Mouse (Mus musculus) urinary bladder, postnatal 4 days (tissue): ENCODE results near the gene Sept7.
"Not testable (repeated sequence)": the region's sequence is repeated elsewhere in the genome, so short reads cannot be mapped to it uniquely, and the experiment has no call there.

Experiments
- DNase-seq, 2 experiments: peaks; one replicate each; pipeline ENCODE4 v3.0.0; 2021 to 2022; ENCODE audit warnings: low spot score in 2 of 2

Gene Sept7

DNA sequence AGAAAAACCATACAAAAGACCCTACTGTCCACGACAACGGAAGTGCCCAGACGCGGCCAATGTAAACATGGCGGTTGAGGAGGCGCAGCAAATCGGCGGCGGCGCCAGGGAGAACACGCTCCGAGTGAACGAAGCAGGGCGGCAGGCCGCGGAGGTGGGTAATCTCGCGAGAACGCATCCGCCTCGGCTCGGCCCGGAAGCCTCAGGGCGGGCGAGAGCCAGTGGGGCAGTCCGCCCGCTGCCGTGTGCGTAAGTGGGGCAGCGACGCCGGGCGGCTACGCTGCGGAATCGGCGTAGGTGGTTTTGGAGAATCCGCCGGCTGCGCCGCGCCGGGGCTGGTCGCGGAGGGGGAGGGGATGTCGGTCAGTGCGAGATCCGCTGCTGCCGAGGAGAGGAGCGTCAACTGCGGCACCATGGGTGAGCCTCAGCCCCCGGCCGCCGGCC, at the start of gene Sept7:
TSS of gene Sept7 (plus strand) at position 157 of the 444 bp plus-strand sequence.
- peak; percentile 98 to 99 for DNase-seq

- DNase-seq, result no peak
Observed at GRCm38 (mm10) chr9:25208087-25208803, 44.0 kb upstream of the Sept7 start.

DNA sequence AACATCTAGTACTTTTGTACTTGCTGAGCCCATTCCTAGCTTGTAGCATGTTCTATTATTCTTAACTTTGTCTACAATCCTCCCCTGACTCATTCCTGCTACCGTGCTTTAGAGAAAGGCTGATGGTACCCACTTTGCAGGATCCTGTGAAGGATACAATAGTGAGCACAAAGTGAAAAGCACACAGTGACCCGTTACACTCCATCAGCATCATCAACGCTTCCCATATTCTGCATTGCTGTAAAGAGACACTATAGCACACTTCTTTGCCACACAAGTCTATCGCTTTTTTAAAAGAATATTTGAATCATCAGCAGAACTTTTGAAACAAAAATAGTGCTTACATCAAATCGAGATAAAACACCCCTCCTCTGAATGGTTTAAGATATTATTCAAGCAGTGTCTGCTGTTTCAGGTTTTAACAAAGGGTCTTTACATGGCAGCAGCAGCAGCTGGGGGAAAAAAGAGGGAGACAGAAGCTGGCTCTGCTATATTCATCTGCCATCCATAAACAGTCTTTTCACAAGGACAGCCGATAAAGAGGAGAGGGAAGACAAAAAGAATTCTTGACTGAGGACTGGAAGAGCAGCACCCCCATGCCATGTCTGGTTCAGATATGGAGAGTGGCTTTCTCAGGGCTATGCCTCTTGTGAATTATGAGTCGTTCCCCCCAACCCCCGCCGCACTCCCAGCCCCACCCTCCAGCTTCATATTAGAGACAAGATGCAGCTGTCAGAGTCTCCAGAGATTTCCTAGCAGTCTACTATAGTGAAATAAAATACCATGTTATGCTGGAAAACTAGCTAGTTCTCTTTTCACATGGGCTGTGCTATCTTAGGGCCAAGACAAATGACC, 39.7 kb upstream of the Sept7 start:
- DNase-seq, result no peak

DNA sequence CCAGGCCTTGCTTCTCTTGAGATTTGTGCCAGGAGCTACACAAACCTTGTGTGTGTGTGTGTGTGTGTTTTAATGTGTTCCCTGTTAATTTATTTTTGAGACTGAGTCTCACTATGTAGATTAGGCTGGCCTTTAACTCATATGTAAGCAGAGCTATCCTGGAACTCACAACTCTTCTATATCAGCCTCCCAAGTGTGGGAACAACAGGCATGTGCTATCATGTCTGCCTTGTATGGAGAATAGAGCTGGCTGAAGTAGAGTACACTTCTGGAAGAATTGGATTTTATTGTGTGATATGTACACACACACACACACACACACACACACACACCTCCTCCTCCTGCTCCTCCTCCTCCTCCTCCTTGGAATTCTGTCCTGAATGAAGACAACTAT, 39.1 kb upstream of the Sept7 start:
- DNase-seq, result no peak

DNA sequence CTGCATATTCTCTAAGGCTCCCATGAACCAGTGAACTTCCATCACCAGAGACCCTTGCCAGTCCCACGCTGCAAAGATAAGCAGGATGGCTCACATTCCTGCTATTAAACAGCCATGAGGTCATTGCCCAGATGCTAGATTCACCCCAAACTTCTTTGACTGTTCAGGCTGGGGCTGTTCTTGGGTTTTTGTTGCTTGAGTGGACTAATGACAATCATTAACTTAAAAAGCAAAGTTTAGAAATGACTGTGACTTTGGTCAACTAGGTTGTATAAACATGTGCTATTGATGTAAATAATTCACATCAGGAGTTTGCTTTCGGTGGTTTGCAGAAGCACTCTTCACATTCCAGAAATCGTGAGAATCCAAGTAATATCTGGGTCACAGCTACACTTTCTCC, 36.8 kb upstream of the Sept7 start:
- DNase-seq, result no peak

DNA sequence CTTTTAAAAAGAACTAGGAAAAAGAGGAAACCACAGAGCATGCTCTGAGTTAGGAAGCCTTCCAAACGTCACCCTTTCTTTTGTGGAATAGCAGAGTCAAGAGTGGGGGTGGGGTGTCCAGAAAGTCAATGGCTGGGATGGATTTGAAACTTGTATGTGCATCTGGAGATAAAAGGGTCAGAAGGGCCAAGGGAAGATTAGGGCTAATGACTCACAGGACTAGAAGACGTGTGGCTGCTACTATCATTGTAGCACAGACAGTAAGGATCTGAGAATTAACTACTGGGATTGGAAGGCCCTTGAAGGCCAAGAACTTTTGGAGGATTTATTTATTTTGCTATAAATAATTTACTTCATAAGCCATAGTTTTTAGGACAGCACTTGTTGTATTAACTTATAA, 36.0 kb upstream of the Sept7 start:
- no peak for DNase-seq

DNA sequence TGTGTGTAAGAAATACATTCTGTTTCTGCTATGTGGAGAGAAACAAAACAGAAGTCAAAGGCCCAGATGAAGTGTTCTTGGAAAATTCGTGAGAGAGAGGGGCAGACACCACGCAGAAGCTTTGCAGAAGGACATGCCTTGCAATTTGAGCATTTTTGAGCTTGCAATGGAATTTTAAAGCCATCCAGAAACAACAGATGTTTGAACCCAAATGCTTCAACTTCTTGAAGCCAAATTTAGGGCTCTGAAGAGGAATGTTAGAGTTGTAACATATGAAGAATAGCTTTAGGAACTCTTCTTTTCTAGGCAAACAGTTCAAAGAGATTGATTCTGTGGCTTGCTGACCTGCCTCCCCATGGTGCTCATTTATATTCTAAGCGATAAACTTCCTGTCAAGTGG, 33.3 kb upstream of the Sept7 start:
- no peak for DNase-seq

GRCm38 (mm10) chr9:25219882-25220281, 32.4 kb upstream of the Sept7 start:
- DNase-seq, result no peak

GRCm38 (mm10) chr9:25224959-25225358, 27.3 kb upstream of the Sept7 start:
- no peak for DNase-seq

- no peak for DNase-seq
Observed at GRCm38 (mm10) chr9:25229740-25230139, 22.5 kb upstream of the Sept7 start.

DNA sequence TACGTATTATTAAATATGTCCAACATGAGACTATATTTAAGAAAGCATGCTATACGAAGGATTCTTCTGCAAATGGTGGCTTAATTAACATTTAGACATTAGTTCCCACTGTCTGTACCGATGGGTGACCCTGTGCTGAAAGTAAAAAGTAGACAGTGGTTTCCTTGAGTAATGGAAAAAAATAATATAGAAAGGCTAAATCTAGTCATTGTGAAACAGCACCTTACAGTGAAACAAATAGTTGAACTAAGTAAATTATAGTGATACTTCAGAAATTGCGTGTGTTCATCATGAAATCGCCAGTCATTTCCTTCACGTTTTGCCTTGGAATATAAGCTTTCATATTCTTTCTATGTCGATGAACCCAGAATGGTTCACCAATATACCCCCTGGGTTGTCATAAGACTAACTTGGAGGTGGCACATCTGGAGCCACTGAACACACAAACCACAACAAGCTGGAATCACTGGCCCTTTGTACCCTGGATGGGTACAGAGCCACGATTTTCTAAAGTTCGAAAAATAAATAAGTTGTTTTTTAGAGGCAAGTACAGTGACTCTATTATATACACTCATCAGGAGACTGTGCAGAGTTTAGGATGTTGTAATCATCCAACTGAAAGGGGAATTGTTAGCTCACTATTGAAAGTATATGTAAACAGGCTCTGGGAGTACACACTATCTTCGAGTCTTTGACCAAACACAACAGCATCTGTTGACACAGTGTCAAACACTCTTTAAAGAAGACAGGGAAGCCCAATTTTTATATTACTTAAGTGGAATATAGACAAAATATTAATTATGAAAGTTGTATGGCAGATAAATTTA, 21.8 kb upstream of the Sept7 start:
- DNase-seq, result no peak

DNA sequence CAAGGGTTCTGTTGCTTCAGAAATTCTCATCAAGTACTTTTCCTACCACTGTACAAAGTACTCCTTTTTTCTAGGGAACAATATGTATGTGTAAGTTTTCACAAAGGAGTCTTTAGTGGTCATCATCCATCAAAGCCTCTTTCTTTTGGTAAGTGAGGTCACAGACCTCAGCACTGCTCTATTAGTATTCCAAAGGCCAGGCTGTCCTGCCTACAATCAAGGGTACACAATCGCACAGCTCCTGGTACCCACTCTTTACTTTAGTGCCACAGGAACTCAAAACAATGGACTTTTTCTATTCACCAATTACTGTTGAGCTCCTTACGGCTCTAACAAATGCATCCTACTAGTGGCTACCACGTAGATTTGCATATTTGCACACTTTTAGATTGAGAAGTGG, 11.2 kb upstream of the Sept7 start:
- DNase-seq, result no peak

DNA sequence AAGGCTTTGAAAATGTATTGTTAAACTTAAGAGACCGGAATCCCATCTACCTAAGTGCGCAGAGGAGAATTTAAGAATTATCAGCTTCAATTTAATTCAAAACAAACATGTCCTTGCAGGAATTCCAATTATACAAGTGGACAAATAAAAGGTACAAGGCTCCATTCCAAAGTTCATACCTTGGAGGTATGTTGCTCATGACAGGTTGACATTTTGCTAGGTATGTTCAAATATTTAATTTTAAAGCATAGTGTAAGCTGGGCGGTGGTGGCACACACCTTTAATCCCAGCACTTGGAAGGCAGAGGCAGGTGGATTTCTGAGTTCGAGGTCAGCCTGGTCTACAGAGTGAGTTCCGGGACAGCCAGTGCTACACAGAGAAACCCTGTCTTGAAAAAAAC, 10.5 kb upstream of the Sept7 start:
- DNase-seq, result not testable (repeated sequence)

GRCm38 (mm10) chr9:25242266-25242665, 10.0 kb upstream of the Sept7 start:
- DNase-seq, result no peak

DNA sequence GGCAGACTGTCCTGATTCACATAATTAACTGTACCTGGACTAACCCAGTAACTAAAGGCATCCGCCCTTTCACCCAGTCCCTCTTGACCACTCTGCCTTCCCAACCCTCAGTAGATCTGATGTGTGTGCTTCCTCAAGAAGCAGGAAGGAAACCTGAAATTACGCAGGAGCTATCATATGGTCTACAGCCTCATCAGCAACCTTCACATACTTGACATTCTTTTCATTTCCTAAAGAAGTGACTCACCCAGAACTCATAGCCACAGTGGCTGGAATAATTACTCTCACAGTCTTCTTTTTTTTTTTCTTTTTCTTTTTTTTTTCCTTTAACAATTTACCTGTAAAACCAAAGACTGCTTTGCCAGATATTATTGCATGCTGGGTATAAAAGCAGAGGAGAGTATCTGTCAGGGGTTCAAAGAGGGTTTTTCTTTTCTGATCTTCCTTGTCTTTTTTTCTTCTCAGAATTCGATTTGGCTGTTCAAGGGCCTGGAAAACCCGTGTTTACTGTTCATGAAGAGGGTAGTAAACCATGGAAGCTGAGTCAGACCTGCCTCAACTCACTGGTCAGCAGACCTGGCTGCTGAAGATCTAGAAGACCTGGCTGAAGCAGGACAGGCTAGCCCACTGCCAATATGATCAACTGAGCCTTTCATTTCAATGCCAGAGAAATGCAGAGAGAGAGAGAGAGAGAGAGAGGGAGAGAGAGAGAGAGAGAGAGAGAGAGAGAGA, 8.1 kb upstream of the Sept7 start:
- DNase-seq, result no peak

DNA sequence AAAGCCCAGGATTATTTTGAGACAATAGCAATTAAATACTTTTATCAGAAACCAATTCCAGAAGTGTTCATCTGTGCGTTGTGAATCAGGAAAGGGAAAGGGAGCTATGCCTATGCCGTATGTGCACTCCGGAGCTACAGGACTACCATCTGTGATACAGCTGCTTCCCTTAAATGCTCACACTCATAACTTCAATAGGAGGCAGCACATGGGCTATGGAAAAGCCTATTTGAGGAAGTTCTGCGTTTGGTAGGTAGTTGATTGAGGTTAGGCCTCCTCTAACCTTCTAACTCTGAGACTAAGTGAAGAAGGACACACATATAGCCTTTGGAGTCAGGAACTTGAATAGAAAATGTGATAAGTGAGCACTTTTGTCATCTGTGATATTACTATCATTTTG, 7.1 kb upstream of the Sept7 start:
- DNase-seq, result no peak

DNA sequence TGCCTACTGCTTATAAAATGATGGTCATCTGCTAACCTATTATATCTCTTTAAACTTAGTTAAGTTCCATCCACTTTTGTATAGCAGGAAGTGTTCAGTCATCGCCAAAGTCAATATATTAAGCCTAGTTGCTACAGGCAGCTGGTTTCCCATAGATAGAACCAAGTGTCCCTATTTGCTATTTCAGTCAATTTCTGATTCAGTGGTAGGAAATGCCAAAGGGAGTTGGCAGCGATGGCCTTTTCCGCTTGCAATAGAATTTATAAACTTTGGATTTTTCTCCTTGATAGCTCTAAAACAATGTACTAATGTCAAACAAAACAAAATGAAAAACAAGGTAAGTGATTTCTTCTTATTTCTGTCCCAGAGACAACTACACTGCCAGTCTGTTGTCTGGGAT, 5.7 kb upstream of the Sept7 start:
- DNase-seq, result no peak

- DNase-seq, result no peak
Observed at GRCm38 (mm10) chr9:25251174-25251573, 1.1 kb upstream of the Sept7 start.

DNA sequence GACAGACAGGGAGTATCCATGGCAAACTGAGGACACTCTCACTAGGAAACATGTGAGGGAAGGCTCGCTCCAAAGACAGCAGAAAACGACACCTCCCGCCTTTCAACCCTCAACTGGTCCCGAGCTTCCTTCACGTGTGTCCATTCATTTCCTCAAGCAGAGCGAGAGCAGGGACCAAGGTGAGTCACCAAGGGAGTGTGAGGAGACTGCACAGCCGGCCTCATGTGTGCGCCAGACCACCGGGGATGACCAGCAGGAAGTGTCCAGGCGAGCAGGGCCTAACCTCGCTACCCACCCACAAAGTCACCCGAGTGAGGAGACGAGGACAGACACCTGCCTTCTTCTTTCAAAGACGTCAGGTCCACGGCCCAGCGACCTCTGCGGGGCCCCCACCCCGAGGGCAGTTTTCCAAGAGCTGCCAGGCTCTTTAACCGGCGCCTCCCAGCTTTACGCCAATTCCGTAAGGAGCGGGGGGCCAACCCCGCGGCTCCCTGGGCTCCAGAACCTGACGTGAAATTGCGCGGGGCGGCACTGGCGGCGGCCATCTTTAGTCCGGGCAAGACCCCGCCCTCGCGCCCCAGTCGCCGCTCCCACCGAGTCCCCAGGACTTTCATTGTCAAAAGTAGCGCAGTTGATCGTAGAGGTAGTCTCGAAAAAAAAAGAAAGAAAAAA, 492 bp upstream of the Sept7 start:
- peak; percentile 87 to 89 for DNase-seq

GRCm38 (mm10) chr9:25252759-25253477, 679 bp downstream of the Sept7 start:
- peak; percentile 52 to 73 for DNase-seq
